Mouse (Mus musculus) brain, embryonic 14.5 days (tissue): ENCODE measurements around the gene Rab6a. TPM values are rescaled to one million over a fixed set of nuclear protein-coding genes. Genes with fewer than 3 reads are reported as not detected.

Experiments
- DNase-seq: peaks from one replicate; pipeline ENCODE4 v3.0.0-alpha.2; 2011; ENCODE audit warnings: low read depth
- CTCF ChIP-seq: fragments of 200-500 bp; IDR thresholded peaks from 2 replicates; pipeline ENCODE4 v1.5.1; 2012; ENCODE audit warnings: inconsistent platforms, mild to moderate bottlenecking, moderate library complexity, borderline replicate concordance; ENCODE audit not compliant: insufficient read depth, insufficient read length; ENCODE audit errors: extremely low read depth
- POLR2A ChIP-seq: fragments of 200-500 bp; IDR thresholded peaks from 2 replicates; pipeline ENCODE4 v1.6.1; 2012; ENCODE audit warnings: mild to moderate bottlenecking, inconsistent platforms, borderline replicate concordance; ENCODE audit not compliant: poor library complexity, insufficient read depth, insufficient read length, severe bottlenecking; ENCODE audit errors: extremely low read depth
- polyA plus RNA-seq: library from polyadenylated mRNA; depleted of rRNA; stranded (reverse); fragments of >200 nt; gene quantifications from 2 replicates; pipeline ENCODE4 v1.2.3, GENCODE M21; 2012

Rab6a gene
- polyA plus RNA-seq, 1 experiment: 166 TPM

DNA sequence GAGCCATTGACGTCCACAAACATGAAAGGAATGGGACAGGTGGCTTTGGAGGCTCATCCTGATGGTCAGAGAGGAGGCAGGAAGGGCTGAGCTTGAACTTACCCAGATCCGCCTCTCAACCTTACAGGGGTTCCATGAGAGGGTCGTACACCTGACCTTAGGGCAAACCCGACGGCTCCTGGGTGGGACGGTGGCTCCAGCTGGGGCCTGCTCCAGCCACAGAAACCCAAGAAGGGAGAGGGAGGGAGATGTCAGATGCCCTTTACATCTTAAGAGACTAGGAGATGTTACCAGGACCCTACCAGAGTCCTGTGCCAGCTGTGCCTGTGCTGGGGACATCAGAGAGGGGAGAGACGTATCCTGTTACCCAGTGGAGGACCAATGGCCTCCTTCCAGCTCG, 42.6 kb downstream of the Rab6a start:
- TF ChIP-seq POLR2A (no peak), CTCF (no peak)
- no peak for DNase-seq

DNA sequence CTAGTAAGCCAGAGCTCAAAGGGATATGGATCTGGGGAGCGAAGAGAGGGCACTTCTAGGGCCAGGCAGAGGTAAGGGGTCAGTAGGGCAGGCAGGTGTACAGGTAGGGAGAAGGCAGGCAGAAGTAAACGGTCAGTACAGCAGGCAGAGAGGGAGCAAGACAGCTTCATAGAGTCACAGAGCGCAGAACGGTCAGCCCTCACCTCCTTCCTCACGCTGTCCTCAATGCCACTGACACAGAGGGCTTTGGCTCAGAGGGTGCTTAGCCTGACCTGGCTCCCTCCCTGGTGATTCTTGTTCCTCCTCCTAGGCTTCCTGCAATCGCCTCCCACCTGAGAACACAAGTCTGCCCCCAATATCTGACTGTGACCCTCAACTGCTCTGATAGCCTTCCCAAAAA, 43.2 kb downstream of the Rab6a start:
- DNase-seq: no peak
- TF ChIP-seq POLR2A (no peak), CTCF (no peak)

DNA sequence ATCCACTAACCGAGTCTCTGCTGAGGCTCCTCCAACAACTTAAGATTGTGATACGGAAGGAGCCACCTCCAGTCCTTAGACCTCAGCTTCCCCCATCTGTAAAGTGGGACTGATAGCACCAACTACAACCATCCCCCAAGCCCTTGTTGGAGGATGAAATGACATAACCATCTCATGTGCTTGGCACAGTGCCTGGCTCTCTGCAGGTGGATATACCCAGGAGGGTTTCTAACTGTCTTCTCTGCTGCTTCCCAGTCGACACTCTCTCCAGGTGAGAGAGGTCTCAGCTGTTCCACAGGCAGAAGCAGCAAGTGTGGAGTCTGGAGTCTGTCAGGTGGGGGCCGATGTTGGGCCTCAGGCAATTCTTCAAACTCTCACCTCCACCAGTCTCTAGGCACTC, 43.8 kb downstream of the Rab6a start:
- DNase-seq: no peak

DNA sequence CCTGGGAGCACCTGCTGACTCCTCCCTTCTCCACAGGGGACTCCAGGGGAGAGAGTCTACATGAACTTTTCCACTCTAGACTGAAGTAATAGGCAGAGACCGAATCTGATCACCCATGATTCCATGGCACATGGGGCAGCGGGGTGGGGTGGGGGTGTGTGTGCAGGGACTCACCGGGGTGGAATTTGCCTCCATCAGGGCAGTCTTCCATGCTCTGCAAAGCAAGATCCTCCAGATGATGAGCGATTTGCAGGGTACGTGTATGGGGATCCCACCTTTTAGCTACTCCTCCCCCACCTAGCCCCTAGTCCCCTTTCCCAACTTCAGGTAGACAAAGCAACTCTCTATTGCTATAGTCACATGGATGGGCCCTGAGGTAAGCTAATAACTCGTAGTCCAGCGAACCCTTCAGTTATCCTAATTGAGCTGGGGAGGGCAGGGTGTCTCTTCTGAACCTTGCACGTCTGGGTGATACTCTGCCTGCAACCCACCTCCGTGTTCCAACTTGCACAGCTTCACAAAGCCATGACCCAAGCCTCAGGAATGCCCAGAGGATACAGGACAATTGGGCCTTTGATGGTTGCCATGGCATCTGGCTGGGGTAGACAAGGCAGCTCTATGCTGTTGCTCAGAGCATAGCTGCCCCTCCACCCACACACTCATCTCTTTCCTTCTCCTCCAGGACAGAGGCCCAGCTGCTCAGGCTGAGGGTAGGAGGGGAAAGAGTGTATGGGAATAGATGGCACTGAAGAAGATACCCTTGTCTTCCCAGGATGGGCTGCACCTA, 46.5 kb downstream of the Rab6a start:
- TF ChIP-seq POLR2A (no peak), CTCF (no peak)
- DNase-seq: peak; percentile 84

More for the DNA sequence above, 43.8 kb downstream of the Rab6a start:
- no peak for TF ChIP-seq POLR2A
- no peak for TF ChIP-seq CTCF

DNA sequence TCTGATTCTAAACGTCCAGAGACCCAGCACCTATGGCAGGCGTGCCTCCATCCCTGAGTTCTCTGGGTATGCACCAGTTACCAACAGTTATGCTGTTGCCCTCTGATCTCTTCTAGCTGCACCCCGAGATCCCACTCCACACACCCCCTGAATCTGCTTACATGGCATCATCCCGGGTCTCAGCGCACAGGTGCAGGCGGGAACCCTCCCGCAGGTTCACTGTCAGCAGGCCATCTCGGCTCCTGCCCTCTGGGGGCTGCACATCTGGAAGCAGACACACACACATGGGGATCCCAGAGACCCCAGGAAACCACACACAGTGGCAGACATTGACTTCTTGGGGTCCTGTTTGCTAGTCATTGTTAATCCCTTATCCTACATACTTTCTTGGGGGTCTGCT, 47.2 kb downstream of the Rab6a start:
- no peak for DNase-seq
- TF ChIP-seq POLR2A (no peak), CTCF (no peak)

DNA sequence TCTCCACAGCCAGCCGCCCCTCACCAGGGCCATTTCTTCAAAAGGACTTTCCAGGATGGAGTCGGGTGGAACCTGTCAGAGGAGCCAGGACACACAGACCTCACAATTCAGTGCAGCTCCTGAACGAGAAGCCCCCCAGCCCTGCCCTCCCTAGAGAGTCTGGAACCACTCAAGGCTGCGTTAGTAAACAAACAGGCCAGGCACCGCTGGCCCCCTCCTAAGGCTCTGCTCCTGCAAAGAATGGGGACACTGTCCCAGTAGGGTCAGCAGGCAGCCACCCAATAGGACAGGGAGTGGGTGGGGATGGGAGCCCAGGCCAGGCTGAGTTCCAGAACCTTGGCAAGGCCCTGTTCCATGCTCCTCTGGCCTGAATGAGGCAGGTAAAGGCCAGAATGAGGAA, 49.5 kb downstream of the Rab6a start:
- TF ChIP-seq CTCF (no peak), POLR2A (no peak)
- no peak for DNase-seq

DNA sequence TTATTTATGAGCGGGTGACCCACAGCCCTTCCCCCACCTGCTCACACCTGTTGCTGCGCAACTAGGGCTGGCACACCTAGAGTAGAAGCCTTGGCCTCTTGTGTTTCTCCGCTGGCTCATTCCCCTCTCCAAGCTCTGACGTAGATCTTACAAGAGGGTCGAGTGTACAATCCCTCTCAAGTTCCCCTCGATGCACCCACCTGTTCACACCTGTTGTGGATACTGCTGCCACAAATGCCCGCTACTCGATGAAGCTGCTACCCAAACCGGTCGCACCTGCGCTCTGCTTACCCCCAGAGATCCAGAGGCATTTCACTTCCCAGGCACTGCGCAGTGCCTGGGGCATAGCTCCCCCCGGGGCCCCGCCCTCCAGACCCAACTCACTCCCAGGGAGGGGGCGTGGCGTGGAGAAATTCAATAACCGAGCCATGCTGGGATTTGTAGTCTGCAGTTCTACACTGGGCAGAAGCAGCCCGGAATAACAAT, 50.9 kb downstream of the Rab6a start:
- peak; percentile 40 for DNase-seq
- TF ChIP-seq CTCF (no peak), POLR2A (no peak)

DNA sequence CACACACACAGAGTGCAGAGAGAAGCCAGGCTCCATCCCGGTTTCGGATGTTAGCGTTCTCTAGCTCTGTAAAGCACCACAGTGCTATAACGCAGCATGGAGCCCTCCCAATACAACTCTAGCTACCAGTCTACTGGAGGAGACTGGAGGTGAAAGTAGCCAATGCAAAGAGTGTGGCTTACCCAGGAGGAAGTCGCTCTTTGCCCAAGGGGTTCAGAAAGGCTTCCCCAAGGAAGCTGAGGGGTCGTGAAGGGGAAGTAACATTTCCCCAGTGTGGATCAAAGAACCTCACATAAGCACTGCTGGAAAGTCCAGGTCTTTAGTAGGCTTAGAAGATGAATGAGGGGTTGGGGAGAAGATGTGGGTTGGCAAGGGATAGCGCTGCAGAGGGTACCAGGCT, 54.1 kb downstream of the Rab6a start:
- DNase-seq: no peak

DNA sequence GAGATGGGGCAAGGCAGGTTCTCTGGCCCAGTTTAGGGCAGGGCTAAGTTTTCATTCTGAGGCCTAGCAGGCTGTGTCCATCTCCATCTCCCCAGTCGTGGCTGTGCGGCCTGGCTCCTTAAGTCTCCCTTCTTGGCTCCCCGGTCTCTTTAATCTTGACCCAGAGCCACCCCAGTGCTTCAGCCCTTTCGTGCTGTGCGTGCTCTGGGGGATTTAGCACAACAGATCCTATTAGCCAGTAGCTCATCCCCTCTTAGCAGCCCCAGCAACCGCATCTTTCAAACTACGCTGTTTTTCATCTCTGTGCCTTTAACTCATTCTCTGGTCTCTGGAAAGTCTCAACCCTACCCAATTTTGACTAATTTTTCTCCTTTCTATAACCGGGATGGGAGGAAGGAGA, 55.0 kb downstream of the Rab6a start, which contains the start of gene Plekhb1:
Plekhb1 (minus strand) TSS at position 184 of the 400 bp plus-strand sequence.
- TF ChIP-seq CTCF (no peak), POLR2A (no peak)
- no peak for DNase-seq

More for the DNA sequence above, 54.1 kb downstream of the Rab6a start:
- TF ChIP-seq CTCF (no peak), POLR2A (no peak)

DNA sequence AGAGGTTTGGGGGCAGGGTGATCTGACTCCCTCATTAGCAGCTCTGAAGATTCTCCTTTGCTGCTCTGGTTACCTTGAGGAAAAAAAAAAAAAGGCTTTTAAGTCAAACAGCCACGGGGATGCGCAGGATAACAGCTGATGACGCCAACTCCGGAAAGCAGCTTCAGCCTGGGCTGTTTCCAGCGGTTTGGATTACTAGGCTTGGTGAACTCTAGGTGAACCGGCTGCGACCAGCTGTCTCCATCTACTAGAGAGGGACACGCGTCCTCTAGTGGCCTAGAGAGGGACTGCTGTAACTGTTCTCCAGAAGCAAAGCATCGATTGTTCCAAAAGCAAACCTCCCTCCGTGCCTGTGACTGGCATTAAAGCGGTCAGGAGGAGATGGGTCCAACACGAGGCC, 56.0 kb downstream of the Rab6a start:
- no peak for TF ChIP-seq POLR2A
- TF ChIP-seq CTCF: peak; percentile 95
- DNase-seq: peak; percentile 94

DNA sequence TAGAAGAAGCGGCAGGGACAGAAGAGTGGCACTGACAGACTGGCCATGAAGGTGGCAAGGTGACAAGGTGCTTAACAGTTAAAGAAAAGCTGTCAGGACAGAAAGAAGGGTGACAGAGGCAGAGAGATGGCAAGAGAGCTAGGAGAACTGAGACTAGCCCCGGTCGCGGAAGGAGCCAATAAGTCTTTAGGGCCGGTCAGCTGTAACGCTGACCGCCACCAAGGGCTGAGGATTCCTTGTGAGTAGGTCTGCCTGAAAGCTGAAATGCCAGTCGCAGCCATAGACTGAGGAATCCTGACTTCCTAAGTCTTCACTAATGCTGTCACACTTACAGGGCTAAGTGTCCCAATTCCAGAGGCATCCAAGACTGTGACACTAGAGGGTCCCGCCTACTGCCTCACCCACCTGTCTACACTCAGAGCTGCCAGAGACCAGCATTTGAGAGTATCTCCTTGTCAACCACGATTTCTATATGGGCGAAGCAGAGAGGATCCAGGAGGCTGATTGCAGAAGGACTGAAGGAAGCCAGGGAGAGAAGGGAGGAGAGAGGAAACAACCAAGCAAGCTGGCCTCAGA, 56.6 kb downstream of the Rab6a start:
- DNase-seq: no peak
- TF ChIP-seq POLR2A (no peak), CTCF (no peak)
